Mouse (Mus musculus): Measurements from ENCODE around the gene Hhipl1.

- TF ChIP-seq CTCF (IDR thresholded peaks at IDR 0.05; ENCODE audit: extremely low read depth, insufficient read depth, insufficient read length, insufficient replicate concordance), result no peak
- no peak for TF ChIP-seq POLR2A (IDR thresholded peaks at IDR 0.05; ENCODE audit: low read depth, low read length)
Measured at GRCm38 (mm10) chr12:108287011-108287410, 19.1 kb upstream of the Hhipl1 start.

Data from spleen, adult 2 months (tissue).